Mouse (Mus musculus) lung, embryonic 15.5 days (tissue): ENCODE data around the gene Pakap. TPM values are rescaled to one million over a fixed set of nuclear protein-coding genes. Genes with fewer than 3 reads are reported as not detected.

ENCODE experiments used
- ATAC-seq: fragments of 200-750 bp; cut with Nextera tagmentation; 2 replicates; pipeline ENCODE4 v1.8.0; 2017; ENCODE audit warnings: moderate number of reproducible peaks, borderline replicate concordance; ENCODE audit not compliant: low FRiP score, low TSS enrichment; ENCODE audit errors: extremely low read depth
- H3K27ac ChIP-seq: fragments of 300-500 bp; sonication (generic); 2 replicates; pipeline ENCODE4 v1.5.1; 2015; ENCODE audit warnings: moderate library complexity, mild to moderate bottlenecking, inconsistent platforms
- H3K27me3 ChIP-seq: fragments of 300-500 bp; sonication (generic); 2 replicates; pipeline ENCODE4 v1.6.1; 2015; ENCODE audit warnings: inconsistent platforms
- H3K36me3 ChIP-seq: fragments of 300-500 bp; sonication (generic); 2 replicates; pipeline ENCODE4 v1.6.1; 2015; ENCODE audit warnings: inconsistent platforms
- H3K4me1 ChIP-seq: fragments of 300-500 bp; sonication (generic); 2 replicates; pipeline ENCODE4 v1.6.1; 2015; ENCODE audit warnings: inconsistent platforms
- H3K4me2 ChIP-seq: fragments of 300-500 bp; sonication (generic); 2 replicates; pipeline ENCODE4 v1.6.1; 2015; ENCODE audit warnings: inconsistent platforms, mild to moderate bottlenecking, moderate library complexity
- H3K4me3 ChIP-seq: fragments of 300-500 bp; sonication (generic); 2 replicates; pipeline ENCODE4 v1.5.1; 2015; ENCODE audit warnings: mild to moderate bottlenecking, inconsistent platforms
- H3K9ac ChIP-seq: fragments of 300-500 bp; sonication (generic); 2 replicates; pipeline ENCODE4 v1.6.1; 2015; ENCODE audit warnings: inconsistent platforms
- H3K9me3 ChIP-seq: fragments of 300-500 bp; sonication (generic); 2 replicates; pipeline ENCODE4 v1.6.1; 2016; ENCODE audit warnings: inconsistent platforms
- WGBS: fragments of 180-500 bp; shearing (Covaris S2); methylation state at CpG from one replicate; pipeline ENCODE4 v1.1.7; 2015; 5-methylcytosine and 5-hydroxymethylcytosine counted together
- polyA plus RNA-seq: library from polyadenylated mRNA; unstranded; fragments of >200 nt; fragmentation: Nextera tagmentation; extraction: Ambion mirVana; gene quantifications from 2 replicates; pipeline ENCODE4 v1.2.1, GENCODE M21; 2015

The Pakap gene
- polyA plus RNA-seq, 1 experiment from 2014 or later, result 47.7 TPM

DNA sequence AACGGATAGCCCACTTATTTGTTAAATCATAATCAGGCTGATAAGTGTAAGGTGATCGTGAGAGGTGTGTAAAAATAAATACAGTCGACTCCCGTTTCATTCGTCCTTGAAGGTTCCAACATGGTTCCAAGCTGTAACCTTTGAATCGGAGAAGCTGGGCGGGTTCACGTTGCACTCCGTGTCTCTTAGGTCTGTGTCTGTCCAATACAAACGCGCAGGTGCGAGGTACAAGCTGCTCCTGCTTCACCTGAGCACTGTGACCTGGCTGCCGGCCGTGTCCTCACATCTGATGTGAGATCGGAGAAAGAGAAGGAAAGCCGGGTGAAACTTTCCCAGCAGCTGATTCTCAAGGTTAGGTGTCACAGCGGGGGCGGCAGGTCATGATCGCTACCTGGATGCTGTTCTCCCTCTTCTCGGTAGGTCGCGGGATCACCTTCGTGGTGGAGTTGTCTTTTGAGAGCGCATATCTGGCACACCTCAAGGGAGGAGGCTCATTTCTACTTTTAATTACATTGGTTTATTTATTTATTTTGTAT, 252.9 kb downstream of the Pakap start:
- H3K27ac ChIP-seq, result no peak overlapping the region
- no peaks in the 10 kb centered on the region for H3K9me3 ChIP-seq
- WGBS, result 76% methylated on average over 24 of the region's 24 CpGs
- H3K9ac ChIP-seq, result no peak overlapping the region
- H3K4me1 ChIP-seq, result peaks cover 11% of the 10 kb centered on the region
- H3K4me2 ChIP-seq, result no peak overlapping the region
- no peaks in the 10 kb centered on the region for H3K36me3 ChIP-seq
- H3K27me3 ChIP-seq, result no peaks in the 10 kb centered on the region
- ATAC-seq, result no peak
- no peak overlapping the region for H3K4me3 ChIP-seq

DNA sequence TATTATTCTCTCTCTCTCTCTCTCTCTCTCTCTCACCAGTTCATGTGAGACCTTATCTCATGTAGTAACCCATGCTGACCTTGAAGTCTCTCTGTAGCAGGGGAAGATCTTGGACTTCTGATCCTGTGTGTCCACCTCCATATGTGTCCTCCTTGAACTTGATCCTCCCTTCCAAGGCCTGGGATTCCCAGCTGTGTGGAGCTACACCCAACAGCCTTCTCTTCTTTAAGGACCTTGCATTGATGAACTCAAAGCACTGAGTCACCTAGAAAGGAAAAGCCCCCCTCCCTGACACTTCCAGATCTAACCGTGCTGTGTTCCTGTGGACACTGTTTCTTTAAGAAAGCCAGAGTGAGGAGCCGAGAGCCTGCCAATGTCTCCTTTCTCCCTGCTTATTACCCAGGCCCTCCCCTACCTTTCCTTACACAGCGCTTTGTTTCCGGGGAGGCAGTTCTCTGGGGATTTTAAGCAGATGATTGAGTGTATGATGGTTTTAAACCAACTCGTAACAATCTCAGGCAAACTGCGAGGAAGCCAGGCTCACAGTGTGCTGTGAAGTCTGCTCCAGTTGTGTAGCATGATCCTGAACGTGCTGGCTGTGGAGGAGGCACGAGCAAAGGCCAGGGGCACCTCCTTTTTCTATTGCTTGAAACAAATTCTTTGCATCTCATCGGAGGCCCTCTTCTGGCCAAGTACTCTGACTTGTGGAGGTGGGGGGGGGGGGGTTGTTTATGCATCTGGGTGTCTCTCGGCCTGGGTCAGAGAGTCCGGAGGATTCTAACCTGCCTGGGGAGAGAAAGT, 253.8 kb downstream of the Pakap start:
- WGBS, result 11% methylated on average over 11 of the region's 11 CpGs
- Histone ChIP-seq H3K4me2 (peak overlapping the region; percentile 9; the same call in 1 of the 2 replicates), H3K4me3 (no peak overlapping the region), H3K4me1 (peaks cover 11% of the 10 kb centered on the region), H3K9me3 (no peaks in the 10 kb centered on the region), H3K27me3 (no peaks in the 10 kb centered on the region), H3K36me3 (no peaks in the 10 kb centered on the region), H3K27ac (peak overlapping the region; percentile 21; the same call in 1 of the 2 replicates), H3K9ac (no peak overlapping the region)
- no peak for ATAC-seq

DNA sequence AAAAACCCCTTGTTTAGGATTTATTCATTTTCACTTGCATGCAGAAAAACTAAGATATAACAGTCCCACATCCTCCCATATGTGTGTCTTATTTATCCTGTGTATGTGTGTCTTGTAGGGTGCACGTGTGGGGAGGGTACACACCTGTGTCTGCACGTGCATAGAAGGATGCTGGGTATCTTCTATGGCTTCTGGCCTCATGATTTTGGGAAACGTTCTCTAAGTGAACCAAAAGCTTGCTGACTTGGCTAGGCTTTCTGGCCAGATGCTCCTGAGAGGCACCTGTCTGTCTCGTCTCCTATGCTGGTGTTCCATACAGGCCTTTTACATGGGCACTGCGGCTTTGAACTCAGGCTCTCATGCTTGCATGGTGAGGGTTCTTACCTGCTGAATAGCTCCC, 254.7 kb downstream of the Pakap start:
- H3K4me1 ChIP-seq, result peaks cover 11% of the 10 kb centered on the region
- no peak for ATAC-seq
- WGBS, result 80% methylated on average over 5 of the region's 5 CpGs

GRCm38 (mm10) chr4:57824626-57825240, 256.8 kb downstream of the Pakap start:
- Histone ChIP-seq H3K36me3 (no peaks in the 10 kb centered on the region), H3K4me2 (no peak overlapping the region), H3K4me1 (peaks cover 16% of the 10 kb centered on the region), H3K4me3 (no peak overlapping the region), H3K9ac (no peak overlapping the region), H3K27me3 (no peaks in the 10 kb centered on the region), H3K9me3 (no peaks in the 10 kb centered on the region), H3K27ac (no peak overlapping the region)
- 60% methylated on average over 8 of the region's 8 CpGs for WGBS
- no peak for ATAC-seq

More for the DNA sequence above, 254.7 kb downstream of the Pakap start:
- Histone ChIP-seq H3K9me3 (no peaks in the 10 kb centered on the region), H3K9ac (no peak overlapping the region), H3K27ac (no peak overlapping the region), H3K4me2 (no peak overlapping the region), H3K4me3 (no peak overlapping the region), H3K36me3 (no peaks in the 10 kb centered on the region), H3K27me3 (no peaks in the 10 kb centered on the region)

DNA sequence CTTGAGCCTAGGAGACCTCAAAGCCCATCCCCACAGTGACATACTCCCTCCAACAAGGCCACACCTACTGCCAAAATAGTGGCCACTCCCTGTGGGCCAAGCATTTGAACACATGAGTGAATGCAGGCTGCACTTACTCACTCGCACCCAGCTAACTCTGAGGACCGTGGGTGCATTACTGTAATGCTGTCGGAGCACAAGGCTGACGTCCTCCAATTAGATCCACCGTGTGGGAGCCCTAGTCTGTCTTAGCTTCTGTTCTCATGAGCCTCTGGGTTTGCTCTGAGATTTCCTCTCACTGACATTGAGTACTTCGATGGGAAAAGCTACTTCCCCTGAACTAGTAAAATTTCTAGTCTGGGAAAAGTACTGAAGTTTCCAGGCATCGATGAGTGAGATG, 258.3 kb downstream of the Pakap start:
- Histone ChIP-seq H3K36me3 (no peaks in the 10 kb centered on the region), H3K27me3 (no peaks in the 10 kb centered on the region), H3K4me3 (no peak overlapping the region), H3K9ac (no peak overlapping the region), H3K27ac (no peak overlapping the region), H3K9me3 (no peaks in the 10 kb centered on the region), H3K4me2 (no peak overlapping the region), H3K4me1 (peaks cover 21% of the 10 kb centered on the region)
- no peak for ATAC-seq
- 73% methylated on average over 7 of the region's 7 CpGs for WGBS

DNA sequence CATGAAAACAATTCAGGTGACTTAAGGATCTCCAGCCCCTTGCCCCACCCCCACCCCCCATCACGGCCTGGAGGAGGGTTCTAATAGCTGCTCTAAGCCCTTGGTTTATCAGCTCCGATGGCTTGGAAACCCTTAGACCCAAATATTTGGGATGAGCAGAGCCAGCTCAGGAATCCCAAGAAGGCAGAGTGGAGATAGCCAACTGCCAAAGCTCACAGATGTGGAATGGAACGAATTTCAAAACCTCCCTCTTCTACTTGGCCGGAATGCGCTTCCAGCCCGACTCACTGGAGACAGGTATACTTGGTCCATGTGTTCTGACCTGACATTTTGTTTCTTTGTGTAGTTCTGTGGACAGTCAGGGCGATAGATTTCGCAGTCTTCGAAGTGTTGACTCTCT, 261.2 kb downstream of the Pakap start:
- H3K4me1 ChIP-seq, result peaks cover 30% of the 10 kb centered on the region
- 60% methylated on average over 9 of the region's 9 CpGs for WGBS
- H3K36me3 ChIP-seq, result no peaks in the 10 kb centered on the region
- no peak overlapping the region for H3K9ac ChIP-seq
- H3K9me3 ChIP-seq, result no peaks in the 10 kb centered on the region
- no peak overlapping the region for H3K4me2 ChIP-seq
- H3K27ac ChIP-seq, result no peak overlapping the region
- no peaks in the 10 kb centered on the region for H3K27me3 ChIP-seq
- ATAC-seq, result no peak
- H3K4me3 ChIP-seq, result no peak overlapping the region

DNA sequence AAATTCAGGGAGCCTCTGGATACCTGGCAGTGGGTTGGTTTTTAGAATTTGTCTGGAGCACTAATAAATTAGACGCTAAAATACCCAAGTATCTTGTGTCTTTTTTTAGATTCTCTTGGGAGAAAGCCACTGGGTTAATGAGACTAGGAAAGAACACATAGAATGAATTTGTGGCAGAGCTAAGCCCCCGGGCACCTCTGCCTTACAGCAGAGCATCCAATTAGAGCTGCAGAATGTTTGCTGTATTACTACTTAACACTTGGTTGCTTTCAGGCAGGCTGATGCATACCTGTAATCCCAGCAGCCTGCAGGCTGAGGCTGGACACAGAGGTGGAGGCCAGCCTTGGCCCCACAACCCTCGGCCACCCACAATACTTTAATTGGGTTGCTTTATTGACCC, 261.8 kb downstream of the Pakap start:
- ATAC-seq, result no peak
- 79% methylated on average over 3 of the region's 3 CpGs for WGBS
- no peak overlapping the region for H3K27ac ChIP-seq
- no peak overlapping the region for H3K9ac ChIP-seq
- no peak overlapping the region for H3K4me3 ChIP-seq
- H3K36me3 ChIP-seq, result no peaks in the 10 kb centered on the region
- H3K27me3 ChIP-seq, result no peaks in the 10 kb centered on the region
- H3K9me3 ChIP-seq, result no peaks in the 10 kb centered on the region
- H3K4me2 ChIP-seq, result no peak overlapping the region
- H3K4me1 ChIP-seq, result peaks cover 34% of the 10 kb centered on the region

DNA sequence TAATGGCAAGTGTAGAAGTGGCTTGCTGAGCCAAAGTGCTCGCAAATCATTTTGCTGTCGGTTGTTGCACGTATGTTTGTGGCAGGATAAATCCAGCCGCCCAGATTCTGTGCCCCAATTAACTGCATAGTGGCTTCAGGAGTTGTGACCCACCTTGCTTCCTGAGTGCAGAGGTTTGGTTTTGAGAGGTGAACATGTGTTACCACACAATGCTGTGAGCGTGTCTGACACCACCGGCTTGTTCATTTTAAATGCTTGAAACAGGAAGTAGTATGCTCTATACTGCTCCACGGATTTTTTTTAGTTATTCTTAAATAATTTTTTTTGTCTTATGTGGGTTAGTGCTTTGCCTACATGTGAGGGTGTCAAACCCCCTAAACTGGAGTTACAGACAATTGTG, 264.3 kb downstream of the Pakap start:
- Histone ChIP-seq H3K27me3 (no peaks in the 10 kb centered on the region), H3K4me1 (peaks cover 38% of the 10 kb centered on the region), H3K4me2 (no peak overlapping the region), H3K9me3 (no peaks in the 10 kb centered on the region), H3K27ac (0 out of 2 replicates have a peak overlapping the region, but pooled peaks have one; percentile 1), H3K36me3 (no peaks in the 10 kb centered on the region), H3K9ac (no peak overlapping the region), H3K4me3 (no peak overlapping the region)
- 35% methylated on average over 7 of the region's 7 CpGs for WGBS
- ATAC-seq, result no peak

DNA sequence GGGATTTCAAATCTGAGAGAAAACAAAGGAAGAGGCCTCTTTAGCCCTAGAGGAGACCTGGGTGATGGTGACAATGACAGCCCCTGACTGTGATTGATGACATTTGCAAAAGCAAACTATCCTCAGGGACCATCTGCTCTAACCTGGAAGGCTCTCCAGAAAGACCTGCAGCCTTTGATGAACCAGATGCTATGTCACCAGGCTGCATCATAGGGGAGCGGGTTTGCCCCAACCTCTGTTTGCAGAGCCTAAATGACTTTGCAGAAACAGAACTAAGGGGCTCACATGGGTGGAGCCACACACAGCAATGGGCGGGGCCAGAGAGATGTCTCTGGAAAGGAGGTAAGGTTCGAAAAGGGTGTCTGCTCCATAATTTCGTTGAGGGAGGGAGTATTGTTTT, 265.1 kb downstream of the Pakap start:
- no peak overlapping the region for H3K4me2 ChIP-seq

DNA sequence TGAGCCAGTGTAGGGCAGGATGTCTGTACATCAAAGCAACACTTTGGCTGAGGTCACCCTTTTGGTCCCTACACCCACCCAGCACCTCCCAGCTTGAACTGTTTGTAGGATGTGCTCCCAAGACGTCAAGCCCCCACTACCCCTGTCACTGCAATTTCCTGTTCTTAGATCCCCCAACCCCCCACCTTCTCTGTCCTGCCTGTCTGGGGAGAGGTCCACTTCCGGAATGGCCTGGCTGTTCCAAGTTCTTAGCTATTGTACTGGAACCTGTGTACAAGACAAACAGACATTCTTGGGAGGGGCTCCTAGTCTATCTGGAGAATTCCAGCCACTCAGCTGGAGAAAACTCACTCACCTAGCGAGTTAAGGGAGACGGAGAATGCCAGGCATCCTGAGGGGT, 266.2 kb downstream of the Pakap start:
- WGBS, result 35% methylated on average over 4 of the region's 4 CpGs
- no peak overlapping the region for H3K4me3 ChIP-seq
- peak overlapping the region; percentile 66 for H3K27ac ChIP-seq
- no peaks in the 10 kb centered on the region for H3K36me3 ChIP-seq
- H3K9ac ChIP-seq, result no peak overlapping the region
- ATAC-seq, result peak; percentile 67
- no peak overlapping the region for H3K4me2 ChIP-seq
- peaks cover 36% of the 10 kb centered on the region for H3K4me1 ChIP-seq
- no peaks in the 10 kb centered on the region for H3K27me3 ChIP-seq
- H3K9me3 ChIP-seq, result no peaks in the 10 kb centered on the region

More for the DNA sequence above, 265.1 kb downstream of the Pakap start:
- H3K4me3 ChIP-seq, result no peak overlapping the region
- WGBS, result 53% methylated on average over 4 of the region's 4 CpGs
- H3K4me1 ChIP-seq, result peaks cover 38% of the 10 kb centered on the region
- H3K27me3 ChIP-seq, result no peaks in the 10 kb centered on the region
- no peak for ATAC-seq
- no peaks in the 10 kb centered on the region for H3K36me3 ChIP-seq
- H3K9me3 ChIP-seq, result no peaks in the 10 kb centered on the region
- H3K9ac ChIP-seq, result no peak overlapping the region
- no peak overlapping the region for H3K27ac ChIP-seq

- no peak overlapping the region for H3K4me2 ChIP-seq
- no peak for ATAC-seq
- H3K9ac ChIP-seq, result no peak overlapping the region
- no peaks in the 10 kb centered on the region for H3K27me3 ChIP-seq
- H3K4me1 ChIP-seq, result peaks cover 39% of the 10 kb centered on the region
- no peaks in the 10 kb centered on the region for H3K9me3 ChIP-seq
- H3K27ac ChIP-seq, result no peak overlapping the region
- no peak overlapping the region for H3K4me3 ChIP-seq
- WGBS, result 67% methylated on average over 9 of the region's 9 CpGs
- H3K36me3 ChIP-seq, result no peaks in the 10 kb centered on the region
These were observed 269.1 kb downstream of the Pakap start for GRCm38 (mm10) chr4:57837089-57837488.

- H3K9ac ChIP-seq, result no peak overlapping the region
- no peaks in the 10 kb centered on the region for H3K36me3 ChIP-seq
- ATAC-seq, result peak; percentile 10; the same call in 1 of the 2 replicates
- H3K4me1 ChIP-seq, result peaks cover 29% of the 10 kb centered on the region
- no peaks in the 10 kb centered on the region for H3K27me3 ChIP-seq
- no peak overlapping the region for H3K4me3 ChIP-seq
- no peak overlapping the region for H3K4me2 ChIP-seq
- H3K27ac ChIP-seq, result peak overlapping the region; percentile 43; the same call in 1 of the 2 replicates
- H3K9me3 ChIP-seq, result no peaks in the 10 kb centered on the region
- 42% methylated on average over 4 of the region's 4 CpGs for WGBS
These were observed 271.4 kb downstream of the Pakap start for GRCm38 (mm10) chr4:57839343-57839742.
